Mouse (Mus musculus): Measurements from ENCODE around the gene Rnf38. TPM values are rescaled to one million over a fixed set of nuclear protein-coding genes. Genes with fewer than 3 reads are reported as not detected.

Rnf38 gene
- total RNA-seq, 1 experiment from 2014 or later: 57.1 TPM

DNA sequence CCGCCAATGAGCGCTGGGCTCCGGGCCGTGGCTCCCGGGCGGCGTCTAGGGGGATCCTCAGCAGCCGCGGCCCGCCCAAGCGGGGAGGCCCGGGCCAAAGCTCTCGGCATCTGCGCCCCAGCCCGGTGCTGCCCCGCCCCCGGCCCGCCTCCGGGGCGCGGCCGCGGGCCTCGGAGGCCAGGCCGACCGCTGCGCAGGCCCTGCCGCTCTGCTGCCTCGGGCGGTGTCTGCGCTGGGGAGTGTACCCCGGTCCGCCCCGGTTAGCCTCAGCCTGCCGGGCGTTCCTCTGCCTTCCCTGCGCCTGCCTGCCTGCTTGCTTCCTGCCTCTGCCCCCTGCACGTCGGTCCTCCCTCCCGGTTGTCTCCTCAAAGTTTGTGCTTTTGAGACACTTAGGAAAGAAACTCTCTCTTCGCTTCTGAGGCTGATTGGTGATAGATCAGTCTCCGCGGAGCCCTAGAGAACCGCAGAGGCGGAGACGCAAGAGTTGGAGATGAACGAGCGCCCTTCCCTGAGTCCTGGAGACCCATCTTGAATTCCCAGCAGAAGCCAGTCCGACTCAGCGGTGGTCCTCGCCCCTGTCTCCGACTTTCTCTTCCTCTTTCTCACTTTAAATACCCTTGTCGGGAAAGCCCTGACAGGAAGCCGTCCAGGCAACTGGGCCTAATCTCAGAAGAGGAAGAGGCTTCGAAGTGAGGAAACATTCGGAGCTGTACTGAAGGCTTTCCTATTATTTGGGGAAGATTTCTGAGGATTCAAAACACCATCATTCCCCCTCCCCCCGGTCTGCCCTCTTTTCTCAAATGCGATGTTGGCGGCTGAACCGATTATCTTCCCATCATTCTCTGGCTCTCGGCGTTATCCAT lies 646 bp upstream of the Rnf38 start:
- peak; percentile 76 to 86 for ATAC-seq (replicated peaks in 1 of 2; ENCODE audit: insufficient read depth in 1 of 2, low FRiP score in 2 of 2, low TSS enrichment in 1 of 2, low read depth in 1 of 2, poor library complexity in 2 of 2, severe bottlenecking in 2 of 2)

DNA sequence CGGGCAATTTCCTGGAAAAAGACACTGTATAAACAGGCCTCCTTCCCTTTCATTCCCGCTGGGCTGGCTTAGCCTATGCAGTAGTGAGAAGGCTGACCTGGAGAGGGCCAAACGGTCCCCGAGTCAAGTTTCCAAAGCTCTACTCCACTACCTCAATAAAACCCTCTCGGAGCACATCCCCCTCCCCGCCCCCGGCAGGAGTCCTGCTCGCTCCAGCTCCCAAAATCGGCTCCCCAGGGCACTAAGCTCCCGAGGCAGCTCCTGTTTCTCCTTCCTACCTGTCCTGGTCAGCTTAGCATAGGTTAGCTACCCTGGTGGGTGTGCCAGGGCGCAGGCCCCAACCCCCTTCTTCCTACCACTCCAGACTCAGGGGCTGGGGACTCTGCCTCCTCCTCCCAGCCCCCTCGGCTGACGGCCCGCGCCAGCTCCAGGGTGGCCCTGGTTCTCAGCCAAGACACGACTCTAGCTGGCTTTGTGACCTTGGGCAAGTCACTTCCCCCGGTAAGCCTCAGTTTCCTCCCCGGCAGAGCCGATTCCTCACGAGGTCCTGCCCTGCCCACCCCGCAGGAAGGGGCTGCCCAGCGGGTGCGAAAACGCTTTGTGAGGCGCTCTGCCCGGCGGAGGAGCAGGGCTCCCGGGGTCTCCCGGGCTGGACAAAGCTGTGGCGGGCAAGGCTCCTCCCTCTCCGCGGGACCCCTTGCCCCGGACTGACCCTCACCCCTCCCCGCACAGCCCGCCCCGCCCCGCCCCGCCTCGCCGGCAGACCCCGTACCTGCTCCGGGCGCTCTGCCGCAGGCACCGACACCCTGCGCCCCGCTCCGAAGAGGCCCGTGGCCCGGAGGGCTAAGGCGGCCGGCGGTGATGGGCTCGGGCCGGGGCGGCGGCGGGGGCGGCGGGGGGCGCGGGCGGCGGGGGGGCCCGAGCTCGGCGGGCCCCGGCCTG lies 547 bp downstream of the Rnf38 start:
- ATAC-seq (replicated peaks in 1 of 2; ENCODE audit: insufficient read depth in 1 of 2, low FRiP score in 2 of 2, low TSS enrichment in 1 of 2, low read depth in 1 of 2, poor library complexity in 2 of 2, severe bottlenecking in 2 of 2): peak; percentile 8 to 13; a peak in 1 of 4 replicates

DNA sequence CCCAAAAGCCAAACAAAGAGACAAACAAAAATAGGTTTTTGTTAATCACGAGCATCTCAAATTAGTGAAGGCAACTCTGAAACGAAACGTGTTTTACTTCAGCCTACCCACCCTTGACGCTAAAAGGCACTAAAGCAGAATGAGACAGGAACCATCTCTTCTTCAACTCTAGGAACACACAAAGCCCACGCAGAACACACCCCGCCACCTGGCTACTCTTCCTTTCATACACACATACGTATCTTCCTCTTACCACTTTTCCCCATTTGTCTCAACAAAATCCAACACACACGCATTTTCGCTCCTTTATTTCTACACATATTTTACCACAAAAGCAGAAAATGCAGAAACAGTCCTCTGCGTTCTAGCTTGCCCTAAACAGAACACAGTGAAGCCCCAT lies 8.5 kb downstream of the Rnf38 start:
- ATAC-seq (replicated peaks in 1 of 2; ENCODE audit: insufficient read depth in 1 of 2, low FRiP score in 2 of 2, low TSS enrichment in 1 of 2, low read depth in 1 of 2, poor library complexity in 2 of 2, severe bottlenecking in 2 of 2): no peak

DNA sequence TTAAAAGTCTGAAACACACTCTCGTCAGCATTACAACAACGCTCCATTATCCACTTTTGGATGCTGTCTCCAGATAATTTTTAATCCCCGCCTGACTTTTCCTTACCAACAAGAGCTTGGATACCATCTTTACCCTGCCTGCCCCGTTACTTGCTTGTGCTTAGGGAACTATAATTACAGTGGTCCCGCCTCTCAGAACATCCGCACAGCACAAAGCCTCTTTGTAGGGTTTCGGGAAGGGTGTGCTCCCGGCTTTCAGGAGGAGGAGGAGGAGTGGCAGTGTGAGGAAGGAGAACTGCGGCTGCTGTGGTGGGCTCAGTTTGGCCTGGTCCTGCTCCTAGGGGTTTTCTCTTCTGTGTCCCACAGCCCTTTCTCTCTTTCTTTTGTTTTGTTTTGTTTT lies 9.4 kb downstream of the Rnf38 start:
- no peak for ATAC-seq (replicated peaks in 1 of 2; ENCODE audit: insufficient read depth in 1 of 2, low FRiP score in 2 of 2, low TSS enrichment in 1 of 2, low read depth in 1 of 2, poor library complexity in 2 of 2, severe bottlenecking in 2 of 2)

DNA sequence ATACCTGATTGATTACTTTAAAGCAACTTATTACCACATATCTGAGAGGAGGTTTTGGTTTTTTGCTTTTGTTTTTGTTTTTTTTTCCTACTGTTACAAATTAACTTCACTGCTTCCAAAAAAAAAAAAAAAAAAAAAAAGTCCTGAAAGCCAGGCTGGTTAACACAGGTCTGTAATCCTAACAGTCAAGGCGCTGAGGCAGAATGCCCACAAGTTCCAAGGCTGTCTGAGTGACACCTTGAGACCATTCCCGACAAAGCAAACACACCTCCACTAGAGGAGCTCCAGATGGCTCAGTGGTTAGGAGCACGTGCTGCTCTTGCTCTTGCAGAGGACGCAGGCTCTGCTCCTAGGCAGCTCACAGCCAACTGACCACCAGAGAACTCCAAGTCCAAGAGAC lies 10.1 kb downstream of the Rnf38 start:
- no peak for ATAC-seq (replicated peaks in 1 of 2; ENCODE audit: insufficient read depth in 1 of 2, low FRiP score in 2 of 2, low TSS enrichment in 1 of 2, low read depth in 1 of 2, poor library complexity in 2 of 2, severe bottlenecking in 2 of 2)

DNA sequence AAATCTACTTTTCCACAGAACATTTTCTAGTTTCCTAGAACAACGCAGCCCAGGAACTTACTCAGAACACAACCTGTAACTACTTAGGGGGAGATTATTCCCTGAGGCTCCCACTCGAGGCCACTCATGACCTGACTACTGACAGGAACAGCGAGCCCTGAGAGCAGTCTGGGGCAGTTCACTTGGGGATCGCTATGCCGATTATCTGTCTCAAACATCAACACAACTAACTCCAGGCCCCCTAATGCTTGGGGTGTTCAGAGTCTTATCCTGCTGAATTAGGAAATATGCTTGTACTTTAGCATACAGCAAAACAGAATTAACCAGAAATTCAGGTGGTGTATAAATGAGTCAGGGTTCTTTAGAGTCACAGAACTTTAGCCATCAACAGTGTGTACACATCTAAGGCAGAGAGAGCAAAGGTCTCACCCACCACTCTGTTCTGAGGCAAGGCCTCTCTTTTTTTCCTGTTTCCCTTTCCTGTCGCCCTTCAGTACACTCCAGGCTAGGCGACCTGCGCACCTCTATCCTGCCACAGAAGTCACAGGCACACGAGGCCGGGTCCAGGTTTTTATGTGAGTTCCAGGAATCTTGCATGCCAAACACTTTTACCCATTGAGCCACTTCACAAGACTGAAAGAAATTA lies 16.7 kb downstream of the Rnf38 start:
- no peak for ATAC-seq (replicated peaks in 1 of 2; ENCODE audit: insufficient read depth in 1 of 2, low FRiP score in 2 of 2, low TSS enrichment in 1 of 2, low read depth in 1 of 2, poor library complexity in 2 of 2, severe bottlenecking in 2 of 2)

DNA sequence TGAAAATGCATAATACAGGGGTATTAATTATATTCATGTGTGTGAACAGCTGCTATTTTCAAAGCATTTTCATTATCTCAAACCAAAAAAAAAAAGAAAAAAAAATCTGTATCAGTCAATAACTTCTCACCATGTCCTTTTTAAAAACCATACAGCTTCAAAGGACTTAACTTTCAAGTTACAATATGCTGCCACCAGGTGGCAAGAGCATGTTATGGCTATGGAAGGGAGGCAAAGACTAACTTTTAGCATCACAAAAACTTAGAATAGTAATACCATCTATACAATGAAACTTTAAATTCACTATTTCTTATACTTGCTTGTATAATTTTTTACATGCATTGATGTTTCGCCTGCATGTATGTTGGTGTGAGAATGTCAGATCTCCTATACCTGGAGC lies 33.6 kb downstream of the Rnf38 start:
- ATAC-seq (replicated peaks in 1 of 2; ENCODE audit: insufficient read depth in 1 of 2, low FRiP score in 2 of 2, low TSS enrichment in 1 of 2, low read depth in 1 of 2, poor library complexity in 2 of 2, severe bottlenecking in 2 of 2): peak in 1 of 2 experiments; percentile 51; a peak in 1 of 4 replicates

DNA sequence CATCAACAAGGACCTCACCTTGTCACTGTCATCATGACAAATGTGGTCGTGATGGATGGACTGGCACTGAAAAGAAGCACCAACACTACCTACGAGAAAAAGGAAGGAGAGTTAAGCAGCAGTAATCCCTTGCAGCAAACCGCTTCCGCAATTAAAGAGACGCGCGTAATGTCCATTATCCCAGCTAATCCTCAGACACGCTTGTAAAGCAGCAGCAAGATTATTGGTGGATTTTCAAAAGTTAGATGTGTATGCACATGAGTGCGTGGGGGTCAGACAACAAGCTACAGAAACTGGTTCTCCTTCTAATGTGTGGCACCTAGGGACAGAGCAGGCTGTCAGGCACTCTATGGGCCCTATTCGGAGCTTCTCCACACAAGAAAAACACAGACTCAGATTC lies 46.2 kb downstream of the Rnf38 start:
- no peak for ATAC-seq (replicated peaks in 1 of 2; ENCODE audit: insufficient read depth in 1 of 2, low FRiP score in 2 of 2, low TSS enrichment in 1 of 2, low read depth in 1 of 2, poor library complexity in 2 of 2, severe bottlenecking in 2 of 2)

DNA sequence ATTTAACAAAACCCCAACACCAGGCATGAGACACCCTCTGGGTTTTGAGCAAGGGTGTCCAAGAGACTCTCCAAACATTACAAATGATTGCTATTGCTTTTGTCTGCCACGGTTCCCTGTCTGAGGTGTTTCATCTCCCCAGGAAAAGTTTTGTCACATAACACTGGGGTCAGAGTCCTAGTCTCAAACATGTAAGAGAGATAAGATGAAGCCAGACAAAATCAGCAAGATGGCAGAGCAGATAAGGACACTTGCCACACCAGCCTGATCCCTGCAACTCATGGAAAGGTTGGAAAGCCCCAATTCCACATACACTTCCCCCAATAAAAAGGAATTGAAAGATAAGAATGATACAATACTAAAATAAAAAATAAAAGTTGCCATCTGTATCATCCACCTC lies 49.7 kb downstream of the Rnf38 start:
- ATAC-seq (replicated peaks in 1 of 2; ENCODE audit: insufficient read depth in 1 of 2, low FRiP score in 2 of 2, low TSS enrichment in 1 of 2, low read depth in 1 of 2, poor library complexity in 2 of 2, severe bottlenecking in 2 of 2): no peak

DNA sequence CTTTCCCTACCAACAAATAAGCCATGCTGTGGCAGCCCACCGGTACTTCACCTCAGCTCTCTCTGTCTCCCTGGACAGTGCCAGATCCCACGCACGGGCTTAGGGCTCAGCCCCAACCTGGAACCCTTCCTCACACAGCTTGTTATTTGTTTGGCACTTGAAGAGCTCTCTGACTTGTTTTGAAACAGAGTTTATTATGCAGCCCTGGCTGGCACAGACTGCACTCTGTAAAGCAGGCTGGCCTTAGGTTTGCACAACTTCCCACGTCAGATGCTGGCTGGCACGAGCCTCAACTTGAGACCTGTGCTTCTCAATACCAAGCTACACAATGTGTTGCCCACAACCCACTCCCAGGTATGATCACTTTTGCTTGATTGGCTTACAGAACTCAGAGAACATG lies 53.8 kb downstream of the Rnf38 start:
- ATAC-seq (replicated peaks in 1 of 2; ENCODE audit: insufficient read depth in 1 of 2, low FRiP score in 2 of 2, low TSS enrichment in 1 of 2, low read depth in 1 of 2, poor library complexity in 2 of 2, severe bottlenecking in 2 of 2): no peak

DNA sequence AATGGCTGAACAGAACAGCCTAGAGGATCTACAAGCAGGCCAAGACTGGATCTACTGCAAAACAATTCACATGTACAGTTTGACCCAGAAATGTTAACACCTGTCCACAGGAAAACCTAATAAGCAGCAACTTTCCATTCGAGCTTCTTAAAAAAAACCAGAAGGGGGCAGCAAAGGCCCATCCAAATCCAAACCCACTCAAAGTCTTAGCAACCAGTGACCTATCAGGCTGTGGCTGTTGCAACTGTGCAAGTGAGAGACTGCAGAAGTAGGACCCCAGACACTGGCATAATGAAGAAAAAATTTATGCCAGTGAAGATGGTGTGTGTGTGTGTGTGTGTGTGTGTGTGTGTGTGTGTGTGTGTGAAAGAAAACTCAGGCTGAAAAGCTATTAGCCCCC lies 60.4 kb downstream of the Rnf38 start:
- peak; percentile 63 to 72; a peak in 3 of 4 replicates for ATAC-seq (replicated peaks in 1 of 2; ENCODE audit: insufficient read depth in 1 of 2, low FRiP score in 2 of 2, low TSS enrichment in 1 of 2, low read depth in 1 of 2, poor library complexity in 2 of 2, severe bottlenecking in 2 of 2)

DNA sequence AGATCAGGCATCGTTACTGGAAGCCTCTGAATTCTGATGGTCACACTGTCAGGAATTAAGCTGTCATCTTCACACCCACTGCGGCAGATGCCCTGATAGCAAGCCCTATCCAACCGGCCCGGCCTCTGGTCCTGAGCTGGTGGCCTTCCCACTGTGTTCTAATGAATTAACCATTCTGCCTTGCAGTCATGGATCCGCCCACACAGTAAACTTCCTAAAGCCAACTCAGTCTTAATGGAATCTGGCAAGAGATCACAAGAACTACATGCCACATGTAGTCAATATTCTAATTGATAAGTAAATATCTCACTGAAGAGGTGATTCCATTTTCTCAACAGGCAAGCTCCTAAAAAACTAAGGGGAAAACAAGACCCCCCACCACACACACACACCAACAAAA lies 60.9 kb downstream of the Rnf38 start:
- no peak for ATAC-seq (replicated peaks in 1 of 2; ENCODE audit: insufficient read depth in 1 of 2, low FRiP score in 2 of 2, low TSS enrichment in 1 of 2, low read depth in 1 of 2, poor library complexity in 2 of 2, severe bottlenecking in 2 of 2)

DNA sequence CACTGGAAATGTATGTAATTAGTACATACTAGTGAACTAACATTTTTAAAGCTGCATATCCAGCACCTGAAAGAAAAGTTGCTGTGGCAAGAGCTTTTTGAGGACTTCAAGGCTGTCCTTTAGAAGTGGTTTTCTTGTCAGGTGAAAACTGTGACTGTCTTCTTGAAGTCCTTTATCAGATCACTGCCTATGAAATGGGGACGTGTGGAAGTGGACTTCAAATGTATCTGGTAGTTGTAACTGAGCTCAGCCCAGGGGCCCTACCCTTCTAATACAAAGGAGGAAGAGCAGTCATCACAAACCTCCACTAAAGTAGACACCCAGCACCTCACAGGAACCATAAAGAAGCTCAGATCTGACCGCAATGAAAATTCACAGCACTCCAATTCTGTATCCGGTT lies 63.7 kb downstream of the Rnf38 start:
- ATAC-seq (replicated peaks in 1 of 2; ENCODE audit: insufficient read depth in 1 of 2, low FRiP score in 2 of 2, low TSS enrichment in 1 of 2, low read depth in 1 of 2, poor library complexity in 2 of 2, severe bottlenecking in 2 of 2): no peak

DNA sequence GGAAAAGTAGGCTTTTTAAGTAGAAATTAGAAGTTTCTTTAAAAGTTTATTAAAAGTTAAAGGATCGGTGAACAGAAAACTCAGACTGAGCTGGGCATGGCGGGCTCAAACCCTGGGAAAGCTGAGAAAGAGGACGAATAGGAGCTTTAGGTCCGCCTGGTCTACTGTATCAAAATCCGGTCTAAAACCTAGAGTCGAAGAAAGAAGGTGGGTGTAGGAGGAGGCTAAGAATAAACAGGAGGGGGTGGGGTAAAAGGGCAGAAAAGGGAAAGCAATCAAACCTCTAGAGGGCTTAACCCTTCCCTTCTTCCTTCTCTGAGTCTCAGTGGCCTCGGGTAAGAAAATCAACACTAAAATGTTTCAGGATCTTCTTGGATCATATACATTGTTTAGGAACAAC lies 64.8 kb downstream of the Rnf38 start:
- ATAC-seq (replicated peaks in 1 of 2; ENCODE audit: insufficient read depth in 1 of 2, low FRiP score in 2 of 2, low TSS enrichment in 1 of 2, low read depth in 1 of 2, poor library complexity in 2 of 2, severe bottlenecking in 2 of 2): no peak

DNA sequence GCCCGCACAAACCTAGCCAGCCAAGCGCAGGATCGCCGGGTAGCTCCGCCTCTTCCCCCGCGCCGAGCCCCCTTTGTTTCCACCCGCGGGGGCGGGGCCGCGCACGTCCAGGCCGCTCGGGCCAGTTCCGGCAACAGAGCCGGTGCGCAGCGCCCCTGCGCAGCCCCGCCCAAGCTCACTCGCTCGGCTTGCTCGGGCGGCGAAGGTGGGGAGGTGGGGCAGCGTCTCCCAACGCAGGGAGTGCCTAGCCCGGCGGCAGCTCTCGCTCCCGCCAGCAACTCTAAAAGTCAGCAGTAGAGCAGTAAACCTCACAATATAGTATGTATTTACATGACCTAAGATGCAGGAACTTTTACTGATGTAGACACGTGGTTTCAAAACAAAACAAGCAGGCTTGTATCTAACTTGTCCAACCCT lies 65.3 kb downstream of the Rnf38 start:
- ATAC-seq (replicated peaks in 1 of 2; ENCODE audit: insufficient read depth in 1 of 2, low FRiP score in 2 of 2, low TSS enrichment in 1 of 2, low read depth in 1 of 2, poor library complexity in 2 of 2, severe bottlenecking in 2 of 2): peak; percentile 77 to 86

DNA sequence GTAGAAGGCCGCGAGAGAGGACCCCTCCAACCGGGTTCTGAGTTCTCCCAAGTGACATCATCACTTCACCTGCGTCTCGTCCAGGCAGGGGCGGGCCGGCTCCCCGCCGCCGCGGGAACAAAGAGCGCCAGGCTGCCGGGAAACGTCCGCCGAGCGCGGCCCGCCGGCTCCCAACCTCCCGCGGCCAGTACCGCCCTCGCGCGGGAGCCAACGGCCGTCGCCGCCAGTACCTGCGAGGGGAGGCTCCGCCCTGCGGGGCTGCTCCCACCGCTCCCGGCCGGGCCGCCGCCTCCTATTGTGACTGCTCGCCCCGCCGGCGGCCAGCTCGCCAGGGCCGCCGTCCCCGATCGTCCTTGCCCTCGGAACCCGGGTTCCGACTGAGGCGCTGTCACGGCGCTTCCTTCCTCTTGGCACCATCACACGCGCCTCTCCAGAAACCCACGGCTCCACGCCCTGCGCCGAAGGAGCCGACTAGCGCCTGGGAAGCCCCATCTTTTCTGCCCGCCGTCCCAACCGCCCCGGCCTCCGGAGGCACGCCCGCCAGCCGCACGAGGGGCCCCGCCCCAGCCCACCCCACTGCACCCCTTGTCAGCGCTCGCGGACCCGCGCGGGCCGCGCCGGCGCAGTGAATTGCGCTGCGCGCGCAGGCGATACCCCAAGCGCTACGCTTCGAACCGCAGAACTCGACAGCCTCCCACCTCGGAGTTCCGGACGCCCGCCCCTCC lies 66.0 kb downstream of the Rnf38 start:
- peak; percentile 19 to 61; a peak in 3 of 4 replicates for ATAC-seq (replicated peaks in 1 of 2; ENCODE audit: insufficient read depth in 1 of 2, low FRiP score in 2 of 2, low TSS enrichment in 1 of 2, low read depth in 1 of 2, poor library complexity in 2 of 2, severe bottlenecking in 2 of 2)

DNA sequence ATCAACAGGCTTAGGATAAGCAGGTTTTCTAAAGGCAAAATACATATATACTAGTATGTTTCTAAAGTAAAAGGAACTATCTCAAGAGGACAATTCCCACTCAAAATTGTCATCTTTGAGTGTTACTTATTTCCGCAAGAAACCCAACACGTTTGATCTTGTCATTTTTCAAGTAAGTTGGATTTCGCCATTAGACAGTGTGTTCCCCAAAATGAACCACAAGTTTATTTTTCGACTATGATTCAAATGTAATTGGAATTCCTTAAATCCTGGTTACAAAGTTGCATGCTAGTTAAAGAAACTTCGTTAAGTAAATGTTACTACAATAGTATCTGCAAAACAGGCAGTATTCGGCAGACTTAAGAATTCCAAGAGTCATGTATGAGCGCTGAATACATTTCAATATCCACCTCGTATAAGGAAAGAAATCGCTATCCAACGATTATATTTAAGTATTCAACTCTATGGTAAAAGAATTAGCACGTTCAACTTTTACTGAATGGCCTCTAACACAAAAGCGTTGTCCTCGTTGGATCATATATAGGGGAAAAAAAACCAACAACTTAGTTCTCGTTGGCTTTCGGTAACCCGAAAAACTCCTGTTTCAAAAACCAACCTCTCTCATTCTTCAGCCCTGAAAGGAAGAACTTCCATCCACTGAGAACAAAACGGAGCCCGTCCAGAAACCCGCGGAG lies 66.7 kb downstream of the Rnf38 start:
- no peak for ATAC-seq (replicated peaks in 1 of 2; ENCODE audit: insufficient read depth in 1 of 2, low FRiP score in 2 of 2, low TSS enrichment in 1 of 2, low read depth in 1 of 2, poor library complexity in 2 of 2, severe bottlenecking in 2 of 2)

All from hematopoietic stem cell, adult 5-6 weeks (primary cell).